Mouse (Mus musculus) embryonic fibroblast, embryonic 13.5 days (primary cell): ENCODE data around the gene Frmd3. TPM values are rescaled to one million over a fixed set of nuclear protein-coding genes. Genes with fewer than 3 reads are reported as not detected.
"Not testable (repeated sequence)": the region's sequence is repeated elsewhere in the genome, so short reads cannot be mapped to it uniquely, and the experiment has no call there.

Source experiments
- H3K27ac ChIP-seq: 2 replicates; pipeline ENCODE4 v1.5.1; 2012; ENCODE audit warnings: low read length, control low read depth, inconsistent platforms; ENCODE audit not compliant: insufficient read depth
- H3K4me1 ChIP-seq: 2 replicates; pipeline ENCODE4 v1.6.1; 2011; ENCODE audit warnings: low read length; ENCODE audit not compliant: control insufficient read depth, insufficient read depth
- H3K4me3 ChIP-seq: 2 replicates; pipeline ENCODE4 v1.5.1; 2011; ENCODE audit warnings: mild to moderate bottlenecking, control low read depth, low read length; ENCODE audit not compliant: insufficient read depth
- CTCF ChIP-seq: IDR thresholded peaks from 2 replicates; pipeline ENCODE4 v1.5.1; 2011; ENCODE audit warnings: mild to moderate bottlenecking, control low read depth, low read length, moderate library complexity, borderline replicate concordance; ENCODE audit not compliant: insufficient read depth
- POLR2A ChIP-seq: IDR thresholded peaks from 2 replicates; pipeline ENCODE4 v1.6.1; 2011; ENCODE audit warnings: low read depth, mild to moderate bottlenecking, control low read depth, low read length, moderate library complexity
- polyA plus RNA-seq: library from polyadenylated mRNA; stranded (reverse); fragments of >200 nt; gene quantifications from 2 replicates; pipeline ENCODE4 v1.2.4, GENCODE M21; 2011; ENCODE audit warnings: low read depth; ENCODE audit not compliant: missing spikeins, insufficient read length

Frmd3 gene
- polyA plus RNA-seq, 1 experiment: 1.6 TPM

DNA sequence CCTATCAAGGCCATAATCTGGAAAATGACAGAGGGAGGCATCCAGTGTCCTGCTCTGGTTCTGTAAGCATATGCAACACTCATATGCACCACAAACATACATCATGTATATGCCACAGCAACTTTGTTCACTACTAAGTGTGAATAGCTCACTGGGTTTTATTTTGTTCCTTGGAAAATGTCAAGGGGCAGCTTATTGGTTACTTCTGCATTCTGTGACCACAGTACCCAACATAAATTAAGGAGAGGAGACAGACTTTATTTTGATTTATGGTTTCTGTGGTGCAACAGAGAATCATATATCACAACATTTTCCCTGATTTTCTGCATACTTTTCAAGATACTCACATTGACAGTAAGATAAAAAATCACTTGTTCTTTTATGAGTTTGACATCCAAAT, 178.3 kb downstream of the Frmd3 start:
- Histone ChIP-seq H3K4me3 (no peak overlapping the region), H3K27ac (no peak overlapping the region), H3K4me1 (no peaks in the 10 kb centered on the region)
- TF ChIP-seq CTCF (no peak), POLR2A (no peak)

DNA sequence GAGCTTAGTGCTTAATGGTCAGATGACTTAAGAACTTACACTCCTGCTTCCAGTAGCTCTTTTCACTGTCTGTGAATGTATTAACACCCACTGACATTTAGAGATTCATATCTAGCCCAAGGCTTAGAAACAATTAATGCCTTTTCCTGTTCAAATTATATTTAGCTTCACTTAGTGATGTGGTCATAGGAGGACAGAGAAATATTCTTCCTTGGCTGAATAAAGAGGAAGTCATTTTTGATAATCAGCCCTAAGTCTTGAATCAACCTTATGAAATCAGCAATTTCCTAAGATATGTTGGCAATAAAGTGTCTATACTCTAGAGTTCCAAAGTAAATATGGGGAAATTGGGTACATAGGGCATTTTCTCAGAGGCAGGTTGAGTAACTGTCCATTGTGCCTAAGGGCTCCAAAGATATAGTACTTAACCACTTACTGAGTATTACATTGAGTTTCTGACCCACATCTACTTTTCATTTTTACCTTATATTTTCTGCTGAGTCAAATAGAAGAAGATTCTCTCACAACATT, 188.1 kb downstream of the Frmd3 start:
- H3K4me3 ChIP-seq: no peak overlapping the region
- TF ChIP-seq CTCF: no peak
- no peak for TF ChIP-seq POLR2A
- no peak overlapping the region for H3K27ac ChIP-seq
- no peaks in the 10 kb centered on the region for H3K4me1 ChIP-seq

DNA sequence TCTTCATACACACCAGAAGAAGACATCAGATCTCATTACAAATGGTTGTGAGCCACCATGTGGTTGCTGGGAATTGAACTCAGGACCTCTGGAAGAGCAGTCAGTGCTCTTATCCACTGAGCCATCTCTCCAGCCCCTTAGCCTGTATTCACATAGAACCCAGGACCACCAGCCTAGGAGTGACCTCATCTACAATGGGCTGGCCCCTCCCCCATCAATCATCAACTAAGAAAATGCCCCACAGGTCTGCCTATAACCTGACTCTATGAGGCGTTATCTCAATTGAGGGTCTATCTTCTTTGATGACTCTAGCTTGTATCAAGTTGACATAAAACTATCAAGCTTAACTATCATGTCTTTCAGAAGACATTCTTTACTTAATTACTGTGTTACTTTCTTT, 208.5 kb downstream of the Frmd3 start:
- H3K4me1 ChIP-seq, H3K4me3 ChIP-seq, H3K27ac ChIP-seq: not testable (repeated sequence)

DNA sequence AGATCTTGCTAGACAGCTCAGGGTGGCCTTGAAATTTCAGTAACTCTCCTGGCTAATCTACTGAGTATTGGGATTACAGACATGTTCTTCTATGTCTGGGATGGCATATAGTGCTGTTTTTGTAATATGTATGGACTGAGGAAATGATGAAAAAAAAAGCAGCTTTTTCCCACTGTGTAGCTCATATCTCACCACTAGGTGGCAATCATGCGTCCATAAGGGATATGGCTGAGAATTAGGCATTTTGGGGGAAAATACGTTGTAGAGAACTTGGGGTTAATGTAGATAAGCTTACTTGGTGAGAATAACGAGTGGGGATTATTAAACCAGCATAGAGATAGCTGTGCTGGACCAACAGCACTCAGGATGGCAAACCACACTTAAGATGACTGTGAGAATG, 209.1 kb downstream of the Frmd3 start:
- TF ChIP-seq POLR2A (no peak), CTCF (no peak)
- H3K27ac ChIP-seq: no peak overlapping the region
- no peak overlapping the region for H3K4me3 ChIP-seq
- no peaks in the 10 kb centered on the region for H3K4me1 ChIP-seq

DNA sequence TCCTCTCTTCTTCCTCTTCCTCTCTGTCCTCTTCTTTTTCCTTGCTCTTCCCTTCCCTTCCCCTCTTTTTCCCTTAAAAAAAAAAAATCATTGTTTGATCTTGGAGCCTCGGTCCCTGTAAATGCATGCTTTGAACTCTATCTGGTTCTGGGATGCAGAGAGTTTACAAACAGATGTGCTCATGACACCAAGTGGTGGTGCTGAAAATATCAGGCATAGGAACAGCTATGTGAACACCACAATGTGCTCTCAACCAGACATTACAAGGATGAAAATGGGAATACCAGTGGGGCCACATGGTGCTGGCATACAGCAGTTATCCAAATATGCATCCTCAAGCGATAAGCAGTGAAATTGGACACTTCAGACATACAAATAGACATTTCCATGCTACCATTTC, 211.0 kb downstream of the Frmd3 start:
- H3K27ac ChIP-seq: no peak overlapping the region
- no peak overlapping the region for H3K4me3 ChIP-seq
- no peaks in the 10 kb centered on the region for H3K4me1 ChIP-seq
- no peak for TF ChIP-seq CTCF
- TF ChIP-seq POLR2A: no peak

DNA sequence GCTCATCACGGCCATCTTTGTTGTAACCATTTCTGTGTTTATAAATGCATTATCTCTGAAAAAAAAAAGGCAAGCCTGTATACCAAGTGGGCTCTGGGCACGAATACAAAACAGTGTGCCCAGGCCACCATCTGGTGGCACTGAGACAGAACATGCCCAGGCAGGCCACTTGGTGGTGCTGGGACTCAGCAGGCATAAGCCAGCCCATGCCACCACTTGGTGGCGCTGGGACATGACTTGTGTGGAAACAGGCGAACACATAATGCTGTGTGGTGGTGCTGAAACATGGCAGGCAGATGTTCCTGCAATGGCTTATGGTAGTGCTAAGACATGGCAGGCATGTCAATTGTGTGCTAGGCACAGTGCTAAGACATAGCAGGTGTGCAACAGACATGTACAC, 217.8 kb downstream of the Frmd3 start:
- Histone ChIP-seq H3K4me1 (no peaks in the 10 kb centered on the region), H3K4me3 (no peak overlapping the region), H3K27ac (no peak overlapping the region)
- TF ChIP-seq CTCF (peak; percentile 35; the same call in 1 of the 2 replicates), POLR2A (no peak)

DNA sequence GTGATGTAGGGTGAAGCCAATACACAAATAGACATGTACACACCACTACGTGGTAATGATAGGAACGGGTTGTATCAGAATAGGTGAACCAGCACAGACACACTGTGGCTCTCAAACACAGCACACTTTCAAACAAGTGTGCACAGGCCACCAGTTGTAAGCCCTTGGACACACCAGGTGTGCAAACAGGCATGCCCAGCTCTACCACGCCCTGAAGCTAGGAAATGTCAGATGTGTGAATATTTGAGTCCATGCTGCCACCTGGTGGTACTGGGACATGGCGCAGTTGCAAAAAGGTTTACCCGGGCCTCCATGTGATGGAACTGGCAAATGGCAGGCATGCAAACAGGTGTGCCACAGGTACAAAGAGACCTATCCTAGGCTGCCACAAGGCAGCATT, 218.2 kb downstream of the Frmd3 start:
- Histone ChIP-seq H3K4me1 (no peaks in the 10 kb centered on the region), H3K4me3 (no peak overlapping the region), H3K27ac (no peak overlapping the region)
- TF ChIP-seq POLR2A: no peak
- TF ChIP-seq CTCF: peak; percentile 31; the same call in 1 of the 2 replicates

DNA sequence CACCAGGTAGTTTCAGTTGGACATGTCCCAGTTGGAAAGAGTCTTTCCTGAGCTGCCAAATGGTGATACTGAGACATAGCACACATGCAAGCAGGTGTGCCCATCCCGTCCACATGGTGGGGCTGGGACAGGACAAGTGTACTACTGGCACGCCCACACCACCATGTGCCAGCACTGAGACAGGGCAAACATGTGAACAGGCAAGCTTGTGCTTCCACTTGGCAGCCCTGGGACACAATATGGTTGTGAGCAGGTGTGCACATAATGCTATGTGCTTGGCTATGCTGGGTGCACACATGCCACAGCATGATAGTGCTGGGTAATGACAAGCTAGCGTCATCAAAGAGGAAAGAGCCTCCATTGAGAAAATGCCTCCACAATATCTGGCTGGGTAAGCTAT, 220.3 kb downstream of the Frmd3 start:
- TF ChIP-seq CTCF: no peak
- Histone ChIP-seq H3K4me3 (no peak overlapping the region), H3K27ac (no peak overlapping the region), H3K4me1 (no peaks in the 10 kb centered on the region)

DNA sequence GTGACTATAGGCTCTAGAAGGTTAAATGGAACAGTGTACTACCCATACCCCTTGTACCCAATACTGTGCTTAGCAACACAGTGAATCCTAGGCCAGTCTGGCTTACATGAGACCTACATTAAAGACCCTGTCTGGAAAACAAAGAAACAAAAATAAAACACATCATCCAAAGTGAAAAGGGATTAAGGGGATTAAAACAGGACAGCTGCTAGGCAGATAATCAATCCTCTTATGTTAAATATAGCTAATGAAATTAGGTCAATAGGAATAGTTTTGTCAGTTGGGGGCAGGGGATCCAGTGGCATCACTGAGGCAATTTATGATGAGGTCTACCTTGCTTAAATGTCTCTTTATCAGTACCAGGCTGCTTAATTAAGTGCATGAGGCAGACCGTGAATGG, 228.9 kb downstream of the Frmd3 start, which contains the start of gene Kdm4c:
Kdm4c (plus strand) TSS at position 322 of the 400 bp plus-strand sequence.
- no peak for TF ChIP-seq CTCF
- H3K4me1 ChIP-seq: no peaks in the 10 kb centered on the region

More for the DNA sequence above, 228.9 kb downstream of the Frmd3 start, which contains the start of gene Kdm4c:
- H3K4me3 ChIP-seq: no peak within 1 kb of the TSS
- H3K27ac ChIP-seq: no peak within 1 kb of the TSS

Other genes with a start within 250 kb of the Frmd3 start
- gene Rasef, start 222.4 kb upstream of the Frmd3 start, polyA plus RNA-seq: 0.14 TPM in 1 of 2 replicates, not detected in the other
- gene Gm11758, start 137.2 kb upstream of the Frmd3 start, polyA plus RNA-seq: not detected in 2 replicates
- gene Gm11757, start 122.3 kb upstream of the Frmd3 start, polyA plus RNA-seq: not detected in 2 replicates
- not detected in 2 replicates for gene Gm13871, start 107.5 kb upstream of the Frmd3 start, polyA plus RNA-seq
- gene Gm11756, start 92.7 kb upstream of the Frmd3 start, polyA plus RNA-seq: not detected in 2 replicates
- not detected in 2 replicates for gene 2310002L09Rik, start 62.6 kb upstream of the Frmd3 start, polyA plus RNA-seq
- 24.3 and 25.3 TPM in 2 replicates for gene Kdm4c, start 229.1 kb downstream of the Frmd3 start, polyA plus RNA-seq